Mouse (Mus musculus) retina, adult 2 months (tissue): ENCODE measurements around the gene Cfap36.

Experiments used
- DNase-seq: peaks from one replicate; pipeline ENCODE4 v3.0.0-alpha.2; 2012; ENCODE audit warnings: low read depth, low spot score

Cfap36 gene

DNA sequence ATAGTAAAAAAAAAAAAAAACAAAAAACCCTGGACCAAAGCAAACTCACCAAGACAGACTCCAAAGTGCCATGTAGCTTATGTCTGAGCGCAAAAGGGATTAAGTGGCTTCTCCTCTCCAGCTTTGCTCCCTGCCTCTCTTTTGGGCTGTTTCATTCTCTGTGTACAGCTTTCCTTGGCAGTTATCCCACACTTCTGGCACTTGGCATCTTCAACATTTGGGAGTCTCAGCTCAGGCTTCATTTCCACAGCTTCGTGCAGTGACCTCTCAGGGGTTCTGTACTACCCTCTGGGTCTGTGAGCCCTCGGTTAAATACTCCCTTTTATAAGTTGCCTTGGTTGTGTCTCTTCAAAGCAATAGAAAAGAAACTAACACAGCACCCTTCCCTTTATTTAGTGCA lies 66.6 kb downstream of the Cfap36 start:
- DNase-seq: no peak

DNA sequence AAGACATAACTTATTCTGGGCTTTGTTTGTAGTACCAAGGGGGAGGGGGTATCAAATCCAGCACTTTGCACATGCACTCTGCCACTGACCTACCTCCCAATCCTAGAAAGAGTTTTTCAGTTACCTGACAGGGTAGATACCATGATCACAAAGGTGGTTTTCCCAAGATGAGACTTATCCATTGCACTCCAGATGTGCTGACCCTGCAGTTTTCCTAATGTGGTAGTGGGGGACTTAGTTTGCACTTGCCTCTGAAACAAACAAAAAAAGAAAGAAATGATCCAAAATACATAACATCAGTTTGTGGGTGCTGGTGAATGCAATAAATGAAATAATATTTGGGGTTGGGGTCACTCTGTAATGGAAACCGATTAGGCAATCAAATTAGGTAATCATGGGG lies 67.9 kb downstream of the Cfap36 start:
- DNase-seq: no peak

DNA sequence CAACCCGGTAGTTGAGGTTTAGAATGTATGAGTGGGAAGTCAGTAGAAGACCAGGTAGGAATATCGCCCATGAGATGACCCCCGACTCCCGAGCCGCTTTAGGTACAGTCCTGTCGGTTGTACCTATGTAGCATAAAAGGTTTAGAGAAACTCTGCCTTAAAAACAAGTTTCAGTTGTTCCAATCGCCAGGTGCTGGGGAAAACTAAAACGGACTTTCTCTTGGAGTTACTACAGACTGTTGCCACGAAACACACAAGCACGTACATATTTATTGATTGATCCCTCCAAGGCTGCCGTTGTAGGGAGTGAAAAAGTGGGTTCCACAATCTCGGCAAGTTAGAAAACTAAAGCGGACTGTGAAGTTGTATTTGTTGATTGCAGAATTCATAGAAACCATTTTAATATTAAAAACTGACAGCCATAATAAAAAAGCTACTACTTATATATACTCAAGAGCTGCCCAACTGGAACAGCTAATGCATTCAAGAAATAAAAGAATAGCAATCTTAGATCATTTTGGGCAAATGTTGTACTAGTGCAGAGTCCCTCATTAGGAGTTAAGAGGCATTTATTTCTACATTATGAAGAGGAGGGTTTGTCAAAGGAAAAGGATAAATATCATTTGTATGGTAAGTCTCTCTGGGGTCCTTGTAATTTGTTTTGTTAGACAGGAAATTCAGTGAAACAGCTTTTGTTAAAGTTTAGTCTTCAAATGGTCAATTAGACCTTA lies 73.3 kb downstream of the Cfap36 start:
- no peak for DNase-seq

DNA sequence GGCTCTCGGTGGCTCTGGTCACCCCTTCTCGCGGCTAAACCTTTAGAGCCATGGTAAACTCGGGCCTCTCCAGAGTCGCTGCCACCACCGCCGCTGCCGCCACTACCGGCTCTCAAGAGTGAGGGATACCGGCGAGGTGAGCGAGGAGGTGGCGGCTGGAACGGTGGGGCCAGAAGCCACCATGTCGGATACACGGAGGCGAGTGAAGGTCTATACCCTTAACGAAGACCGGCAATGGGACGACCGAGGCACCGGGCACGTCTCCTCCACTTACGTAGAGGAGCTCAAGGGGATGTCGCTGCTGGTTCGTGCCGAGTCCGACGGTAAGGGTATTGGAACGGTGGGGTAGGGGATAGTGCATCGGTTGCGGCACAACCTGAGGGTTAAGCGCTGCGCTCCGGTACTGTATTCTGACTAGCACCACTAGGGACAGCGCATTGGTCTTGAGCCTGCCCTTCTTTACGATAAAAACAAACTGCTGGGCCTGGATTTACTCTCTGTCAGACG lies 74.0 kb downstream of the Cfap36 start:
- DNase-seq: peak; percentile 20

DNA sequence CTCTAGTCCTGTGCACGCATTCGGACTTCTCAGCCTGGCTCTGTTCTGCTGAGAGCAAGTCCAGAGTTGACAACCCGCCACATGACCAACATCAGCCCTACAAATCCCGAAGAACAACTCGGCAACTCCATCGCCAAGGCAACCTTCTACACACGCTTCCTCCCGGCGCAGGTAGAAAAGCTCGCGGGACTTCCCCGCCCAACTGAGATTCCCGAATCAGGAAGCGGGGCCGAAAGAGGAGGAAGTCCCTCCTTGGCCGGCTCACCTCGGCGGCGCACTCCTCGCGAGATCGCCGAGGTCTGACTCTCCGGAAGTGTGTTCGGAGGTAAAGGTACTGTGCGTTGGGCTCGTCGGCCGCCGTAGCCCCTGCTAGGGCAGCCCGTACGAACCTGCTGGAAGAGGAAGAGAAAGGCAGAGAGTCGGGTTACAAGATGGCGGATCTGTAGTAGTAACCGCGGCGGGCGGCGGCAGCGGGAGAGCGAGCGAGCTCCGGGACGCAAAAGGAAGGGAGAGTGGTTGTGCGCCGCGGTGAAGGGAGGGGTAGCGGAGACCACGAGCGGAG lies 74.6 kb downstream of the Cfap36 start, which contains the start of gene Ppp4r3b:
Ppp4r3b (plus strand) TSS at position 328 of the 562 bp plus-strand sequence.
- DNase-seq: peak; percentile 92

DNA sequence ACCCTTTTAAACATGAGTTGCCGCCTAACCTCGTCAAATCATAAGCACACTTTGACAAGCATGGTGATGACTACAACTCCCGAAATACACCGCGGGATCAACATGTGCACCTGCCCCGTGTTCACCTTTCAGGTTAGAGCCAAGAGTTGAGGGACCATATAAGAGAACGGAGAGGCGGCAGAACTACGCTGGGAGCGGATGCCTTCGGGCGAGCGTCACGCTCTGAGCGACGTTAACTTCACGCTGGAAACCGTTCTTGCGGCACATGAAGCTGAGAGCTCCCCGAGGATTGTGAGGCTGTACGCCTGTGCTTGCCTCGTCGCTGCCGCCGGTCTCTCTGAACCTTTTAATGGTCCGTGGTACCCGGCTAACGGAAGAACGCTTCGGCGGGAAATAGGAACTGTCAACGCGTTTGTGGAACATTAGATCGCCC lies 75.2 kb downstream of the Cfap36 start:
- peak; percentile 36 for DNase-seq
